Mouse (Mus musculus) large intestine, adult 2 months (tissue): ENCODE results near the gene Aspdh. TPM values are rescaled to one million over a fixed set of nuclear protein-coding genes. Genes with fewer than 3 reads are reported as not detected.

ENCODE experiments used
- DNase-seq: peaks from one replicate; pipeline ENCODE4 v3.0.0-alpha.2; 2012; ENCODE audit warnings: low read depth, low spot score
- WGBS: fragments of 180-500 bp; shearing (Covaris S2); methylation state at CpG from one replicate; pipeline ENCODE4 v1.1.7; 2018; 5-methylcytosine and 5-hydroxymethylcytosine counted together
- polyA plus RNA-seq: library from polyadenylated mRNA; depleted of rRNA; stranded (reverse); fragments of >200 nt; gene quantifications from 2 replicates; pipeline ENCODE4 v1.2.3, GENCODE M21; 2012; rRNA removed

Gene Aspdh
- polyA plus RNA-seq: 0.31 and 0.64 TPM in 2 replicates

- WGBS: 56% methylated on average over 2 of the region's 2 CpGs
- no peak for DNase-seq
These were observed at the start of gene Aspdh for GRCm38 (mm10) chr7:44465111-44465510. Gene Aspdh (plus strand): TSS chr7:44465391.

DNA sequence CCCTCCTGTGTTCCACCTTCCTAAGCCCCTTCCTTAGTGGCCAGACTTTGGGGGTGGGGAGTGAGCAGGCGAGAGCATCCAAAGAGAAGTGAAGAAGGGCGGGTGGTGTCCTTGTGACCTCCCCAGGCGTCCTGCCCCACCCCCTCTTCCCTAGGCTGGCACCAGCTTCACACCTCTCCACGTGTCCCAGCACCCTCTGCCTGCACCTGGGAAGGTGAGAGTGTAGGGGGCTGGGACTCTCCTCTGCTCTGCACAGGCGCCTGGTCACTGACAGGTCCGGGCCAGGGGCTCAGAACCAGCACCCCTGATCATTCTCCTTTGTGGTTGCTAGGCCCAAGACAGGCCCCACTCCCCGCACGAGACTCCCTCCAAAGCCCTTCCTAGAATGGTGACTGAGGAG lies 37.5 kb upstream of the Aspdh start:
- no peak for DNase-seq
- 12% methylated on average over 8 of the region's 8 CpGs for WGBS

GRCm38 (mm10) chr7:44428171-44428950 lies 36.8 kb upstream of the Aspdh start:
- 5% methylated on average over 13 of the region's 38 CpGs for WGBS
- DNase-seq: no peak

- 3% methylated on average over 48 of the region's 69 CpGs for WGBS
- no peak for DNase-seq
These were observed 36.1 kb upstream of the Aspdh start, which contains the start of gene Lrrc4b for GRCm38 (mm10) chr7:44428968-44429521. Gene Lrrc4b (plus strand): TSS chr7:44429018.

- 6% methylated on average over 32 of the region's 32 CpGs for WGBS
- no peak for DNase-seq
These were observed 35.4 kb upstream of the Aspdh start for GRCm38 (mm10) chr7:44429534-44430488.

GRCm38 (mm10) chr7:44432550-44432949 lies 32.6 kb upstream of the Aspdh start:
- DNase-seq: no peak
- WGBS: 61% methylated on average over 6 of the region's 6 CpGs

- WGBS: 6% methylated on average over 7 of the region's 7 CpGs
- DNase-seq: no peak
These were observed 31.8 kb upstream of the Aspdh start for GRCm38 (mm10) chr7:44433371-44433770.

DNA sequence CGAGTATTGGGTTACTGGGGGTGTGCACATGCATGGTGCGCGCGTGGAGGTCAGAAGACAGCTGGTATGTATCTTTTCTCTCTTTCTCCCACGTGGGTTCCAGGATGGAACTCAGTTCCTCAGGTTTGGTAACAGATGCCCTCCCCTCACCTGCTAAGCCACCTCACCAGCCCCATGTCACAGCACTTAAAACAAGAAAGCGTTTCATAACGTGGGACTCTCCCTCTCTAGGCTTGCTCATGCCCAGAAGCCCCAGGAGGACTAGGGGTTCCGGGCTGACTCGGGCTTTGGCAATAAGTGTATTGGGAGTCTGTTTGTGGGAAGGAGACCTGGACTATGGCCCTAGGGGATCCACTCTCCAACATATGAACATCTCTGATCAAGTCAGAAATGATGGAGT lies 31.1 kb upstream of the Aspdh start:
- WGBS: 62% methylated on average over 9 of the region's 9 CpGs
- DNase-seq: no peak

- no peak for DNase-seq
- WGBS: 58% methylated on average over 5 of the region's 5 CpGs
These were observed 29.4 kb upstream of the Aspdh start for GRCm38 (mm10) chr7:44435796-44436195.

DNA sequence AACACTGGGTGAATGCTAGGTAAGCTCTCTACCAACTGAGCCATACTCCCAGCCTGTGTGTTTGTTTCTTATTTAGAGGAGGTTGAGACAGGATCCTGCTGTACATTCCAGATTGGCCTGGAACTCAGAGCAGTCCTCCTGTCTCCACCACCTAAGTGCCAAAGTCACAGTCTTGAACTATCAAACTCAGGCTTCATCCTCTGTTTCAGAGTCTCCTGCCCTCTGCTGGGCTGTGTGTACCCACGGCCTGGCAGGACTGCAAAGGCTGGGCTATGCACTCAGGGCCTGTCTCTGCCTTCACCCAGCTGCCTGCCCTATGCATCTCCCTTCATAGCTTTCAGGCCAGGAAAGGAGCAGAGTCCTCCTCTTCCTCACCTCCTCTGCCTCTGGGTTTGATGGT lies 28.9 kb upstream of the Aspdh start:
- DNase-seq: no peak
- 8% methylated on average over 1 of the region's 1 CpGs for WGBS

GRCm38 (mm10) chr7:44437188-44437587 lies 28.0 kb upstream of the Aspdh start:
- DNase-seq: no peak
- WGBS: 73% methylated on average over 1 of the region's 1 CpGs

DNA sequence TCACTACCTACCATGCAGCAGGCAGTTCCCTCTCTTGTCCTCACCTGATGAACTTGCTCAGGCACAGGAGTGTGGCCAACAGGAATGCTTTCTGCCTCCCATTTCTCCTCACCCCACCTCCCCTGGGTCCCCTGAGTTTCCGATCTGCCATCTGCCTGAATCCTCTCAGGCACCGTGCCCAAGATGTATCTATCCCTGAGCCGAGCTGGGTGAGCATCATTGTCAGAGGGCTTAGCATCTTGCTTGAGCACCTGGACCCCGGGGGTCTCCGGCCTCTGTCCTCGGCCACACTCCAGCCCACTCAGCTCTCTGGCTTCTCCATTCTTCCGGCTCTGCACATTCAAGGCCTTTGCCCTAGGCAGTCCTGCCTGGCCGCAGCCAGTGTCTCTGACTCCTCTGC lies 27.3 kb upstream of the Aspdh start:
- no peak for DNase-seq
- WGBS: 69% methylated on average over 8 of the region's 8 CpGs

- WGBS: 64% methylated on average over 2 of the region's 2 CpGs
These were observed 25.5 kb upstream of the Aspdh start for GRCm38 (mm10) chr7:44439696-44440095.

DNA sequence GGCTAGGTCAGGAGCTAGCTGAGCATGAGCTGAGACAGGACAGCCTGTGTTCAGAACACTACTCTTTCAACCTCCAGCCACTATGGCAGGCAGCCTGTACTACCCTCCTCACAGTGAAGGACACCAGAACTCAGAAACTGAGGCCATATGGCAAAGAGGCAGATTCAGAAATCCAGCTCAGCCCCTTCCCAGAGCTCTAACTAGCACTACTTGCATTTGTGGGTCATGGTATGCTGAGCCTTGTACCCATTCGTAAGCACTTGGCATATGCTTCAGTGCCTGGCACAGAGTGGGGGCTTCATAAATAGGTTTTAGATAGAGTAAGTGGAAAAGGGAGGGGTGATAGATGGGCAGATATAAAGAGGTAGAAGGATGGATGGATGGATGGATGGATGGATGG lies 24.7 kb upstream of the Aspdh start:
- no peak for DNase-seq
- 81% methylated on average over 1 of the region's 1 CpGs for WGBS

More at GRCm38 (mm10) chr7:44439696-44440095, 25.5 kb upstream of the Aspdh start:
- DNase-seq: no peak

GRCm38 (mm10) chr7:44441180-44441579 lies 24.0 kb upstream of the Aspdh start:
- 6% methylated on average over 1 of the region's 1 CpGs for WGBS
- no peak for DNase-seq

GRCm38 (mm10) chr7:44441648-44442109 lies 23.5 kb upstream of the Aspdh start:
- WGBS: 3% methylated on average over 14 of the region's 14 CpGs
- DNase-seq: no peak

DNA sequence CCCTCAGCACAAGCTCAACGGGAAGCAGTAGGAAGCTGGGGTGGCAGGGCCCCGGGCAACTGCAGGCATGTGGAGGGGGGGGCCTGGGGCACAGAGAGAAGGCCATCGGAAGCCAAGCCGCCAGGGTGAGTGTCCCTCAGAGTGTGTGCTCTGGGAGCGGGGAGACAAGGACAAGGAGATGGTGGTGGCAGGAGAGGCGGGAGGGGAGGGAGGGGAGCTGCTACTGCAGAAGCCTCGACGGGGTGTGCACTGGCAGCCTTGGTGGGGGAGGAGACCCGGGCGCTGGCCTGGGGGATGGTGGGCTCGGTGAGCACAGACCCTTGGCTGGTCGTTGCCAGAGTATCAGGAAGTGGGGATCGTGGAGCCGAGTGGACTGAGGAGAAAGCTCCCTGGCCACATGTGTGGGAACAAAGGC lies 22.8 kb upstream of the Aspdh start:
- 0% methylated on average over 14 of the region's 14 CpGs for WGBS
- no peak for DNase-seq

GRCm38 (mm10) chr7:44443268-44444173 lies 21.7 kb upstream of the Aspdh start:
- WGBS: 11% methylated on average over 20 of the region's 20 CpGs

DNA sequence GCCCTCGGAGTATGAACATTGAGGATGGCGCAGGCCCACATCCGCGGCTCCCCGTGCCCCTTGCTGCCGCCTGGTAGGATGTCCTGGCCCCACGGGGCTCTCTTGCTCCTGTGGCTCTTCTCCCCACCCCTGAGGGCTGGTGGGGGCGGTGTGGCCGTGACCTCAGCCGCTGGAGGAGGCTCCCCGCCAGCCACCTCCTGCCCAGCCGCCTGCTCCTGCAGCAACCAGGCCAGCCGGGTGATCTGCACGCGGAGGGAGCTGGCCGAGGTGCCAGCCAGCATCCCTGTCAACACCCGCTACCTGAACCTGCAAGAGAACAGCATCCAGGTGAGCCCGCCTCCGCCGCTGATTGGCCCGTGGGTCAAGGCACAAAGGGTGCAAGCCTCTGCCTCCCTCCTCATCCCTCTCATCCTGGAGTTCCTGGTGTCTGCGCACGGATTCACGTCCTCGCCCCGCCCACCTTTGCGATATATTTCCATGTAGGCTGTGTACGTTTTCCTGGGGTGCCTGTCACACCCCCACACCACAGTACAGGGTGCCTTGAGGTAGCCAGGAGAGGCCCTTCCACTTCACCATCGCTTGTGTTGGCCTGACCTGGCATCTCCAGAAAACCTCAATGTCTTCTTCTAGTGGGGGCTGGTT lies 20.2 kb upstream of the Aspdh start:
- WGBS: 7% methylated on average over 29 of the region's 29 CpGs
- DNase-seq: no peak

More at GRCm38 (mm10) chr7:44443268-44444173, 21.7 kb upstream of the Aspdh start:
- no peak for DNase-seq
